Mouse (Mus musculus) liver, embryonic 15.5 days (tissue): ENCODE measurements at regions not wholly inside any gene's neighbourhood (a gene's known extent, or its start where the extent isn't known, plus 50 kb on each side); places are given as distances from the start of the nearest gene placed in this dataset.
"Not testable (repeated sequence)": the region's sequence is repeated elsewhere in the genome, so short reads cannot be mapped to it uniquely, and the experiment has no call there.

Experiments
- ATAC-seq: fragments of 200-750 bp; cut with Nextera tagmentation; 2 replicates; pipeline ENCODE4 v1.8.0; 2017; ENCODE audit warnings: moderate number of reproducible peaks, mild to moderate bottlenecking, moderate library complexity; ENCODE audit not compliant: insufficient read depth
- H3K27ac ChIP-seq: fragments of 300-500 bp; sonication (generic); replicated peaks from 2 replicates; pipeline ENCODE4 v1.5.1; 2015; ENCODE audit warnings: mild to moderate bottlenecking, inconsistent platforms
- H3K27me3 ChIP-seq: fragments of 300-500 bp; sonication (generic); 2 replicates; pipeline ENCODE4 v1.6.1; 2015; ENCODE audit warnings: mild to moderate bottlenecking, inconsistent platforms
- H3K36me3 ChIP-seq: fragments of 300-500 bp; sonication (generic); replicated peaks from 2 replicates; pipeline ENCODE4 v1.6.1; 2015; ENCODE audit warnings: moderate library complexity, mild to moderate bottlenecking, inconsistent platforms
- H3K4me1 ChIP-seq: fragments of 300-500 bp; sonication (generic); replicated peaks from 2 replicates; pipeline ENCODE4 v1.6.1; 2015; ENCODE audit warnings: inconsistent platforms
- H3K4me2 ChIP-seq: fragments of 300-500 bp; sonication (generic); 2 replicates; pipeline ENCODE4 v1.6.1; 2015; ENCODE audit warnings: moderate library complexity, mild to moderate bottlenecking, inconsistent platforms
- H3K4me3 ChIP-seq: fragments of 300-500 bp; sonication (generic); replicated peaks from 2 replicates; pipeline ENCODE4 v1.5.1; 2015; ENCODE audit warnings: mild to moderate bottlenecking, inconsistent platforms
- H3K9ac ChIP-seq: fragments of 300-500 bp; sonication (generic); 2 replicates; pipeline ENCODE4 v1.6.1; 2015; ENCODE audit warnings: moderate library complexity, mild to moderate bottlenecking, inconsistent platforms
- H3K9me3 ChIP-seq: fragments of 300-500 bp; sonication (generic); replicated peaks from 2 replicates; pipeline ENCODE4 v1.6.1; 2016; ENCODE audit warnings: inconsistent platforms
- WGBS: fragments of 180-500 bp; shearing (Covaris S2); methylation state at CpG from one replicate; pipeline ENCODE4 v1.1.7; 2015; ENCODE audit warnings: mixed read lengths; ENCODE audit not compliant: insufficient replicate concordance; 5-methylcytosine and 5-hydroxymethylcytosine counted together

DNA sequence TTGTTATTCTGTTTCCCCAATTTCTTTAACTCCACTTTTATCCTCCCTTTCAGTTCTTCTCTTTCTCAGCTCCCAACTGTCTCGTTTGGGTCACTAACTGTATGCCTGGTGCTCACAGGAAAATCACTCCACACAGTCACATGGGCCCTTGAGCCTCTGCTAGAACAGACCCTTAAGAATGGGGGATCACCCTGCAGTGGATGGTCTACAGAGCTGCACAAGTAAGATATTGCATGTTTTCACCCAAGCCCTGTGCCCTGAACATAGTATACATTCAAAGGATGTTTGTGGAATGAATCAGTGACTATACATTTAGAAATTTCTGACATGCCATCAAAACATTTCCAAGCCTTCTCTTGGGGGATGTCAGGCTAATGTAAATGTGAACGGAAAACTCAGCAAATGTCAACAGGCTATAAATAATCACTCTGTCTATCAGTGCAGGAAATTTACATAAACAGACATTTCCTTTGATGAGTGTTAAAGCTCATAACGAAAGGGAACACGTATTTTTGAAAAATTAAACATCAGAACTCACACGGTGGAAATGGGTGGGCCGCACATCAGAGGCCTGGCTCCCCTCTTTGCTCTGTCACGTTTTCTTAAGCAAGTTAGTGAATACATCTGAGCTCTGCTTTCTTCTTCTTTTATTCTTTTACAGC lies 297.4 kb downstream of the Samd5 start:
- no peak overlapping the region for H3K27ac ChIP-seq
- no peaks in the 10 kb centered on the region for H3K4me1 ChIP-seq
- H3K9ac ChIP-seq, result no peak overlapping the region
- no peaks in the 10 kb centered on the region for H3K36me3 ChIP-seq
- no peak overlapping the region for H3K4me3 ChIP-seq
- no peak for ATAC-seq
- no peaks in the 10 kb centered on the region for H3K27me3 ChIP-seq
- H3K9me3 ChIP-seq, result no peaks in the 10 kb centered on the region
- H3K4me2 ChIP-seq, result no peak overlapping the region
- 43% methylated on average over 7 of the region's 7 CpGs for WGBS

GRCm38 (mm10) chr10:9362306-9362865 lies 312.6 kb downstream of the Samd5 start:
- Histone ChIP-seq H3K9ac (no peak overlapping the region), H3K36me3 (no peaks in the 10 kb centered on the region), H3K9me3 (no peaks in the 10 kb centered on the region), H3K27me3 (no peaks in the 10 kb centered on the region), H3K27ac (no peak overlapping the region), H3K4me1 (no peaks in the 10 kb centered on the region), H3K4me2 (no peak overlapping the region), H3K4me3 (no peak overlapping the region)
- 31% methylated on average over 1 of the region's 1 CpGs for WGBS
- ATAC-seq, result no peak

- no peaks in the 10 kb centered on the region for H3K27me3 ChIP-seq
- no peaks in the 10 kb centered on the region for H3K36me3 ChIP-seq
- H3K4me1 ChIP-seq, result no peaks in the 10 kb centered on the region
- H3K4me3 ChIP-seq, result no peak overlapping the region
- H3K9ac ChIP-seq, result no peak overlapping the region
- no peak for ATAC-seq
- H3K4me2 ChIP-seq, result no peak overlapping the region
- no peak overlapping the region for H3K27ac ChIP-seq
- 84% methylated on average over 8 of the region's 8 CpGs for WGBS
- no peaks in the 10 kb centered on the region for H3K9me3 ChIP-seq
These were observed 336.7 kb downstream of the Samd5 start for GRCm38 (mm10) chr10:9338207-9338801.

- Histone ChIP-seq H3K9ac (no peak overlapping the region), H3K36me3 (no peaks in the 10 kb centered on the region), H3K4me1 (no peaks in the 10 kb centered on the region), H3K9me3 (no peaks in the 10 kb centered on the region), H3K27ac (no peak overlapping the region), H3K4me3 (no peak overlapping the region), H3K4me2 (no peak overlapping the region), H3K27me3 (no peaks in the 10 kb centered on the region)
- no peak for ATAC-seq
- WGBS, result 67% methylated on average over 10 of the region's 10 CpGs
These were observed 340.7 kb downstream of the Samd5 start for GRCm38 (mm10) chr10:9334245-9334845.

- H3K36me3 ChIP-seq, result no peaks in the 10 kb centered on the region
- H3K4me1 ChIP-seq, result no peaks in the 10 kb centered on the region
- H3K9me3 ChIP-seq, result no peaks in the 10 kb centered on the region
- H3K4me2 ChIP-seq, result no peak overlapping the region
- no peak overlapping the region for H3K4me3 ChIP-seq
- H3K9ac ChIP-seq, result no peak overlapping the region
- 49% methylated on average over 3 of the region's 3 CpGs for WGBS
- no peaks in the 10 kb centered on the region for H3K27me3 ChIP-seq
- ATAC-seq, result no peak
- H3K27ac ChIP-seq, result no peak overlapping the region
These were observed 343.3 kb downstream of the Samd5 start for GRCm38 (mm10) chr10:9331694-9332093.

GRCm38 (mm10) chr10:9328324-9328723 lies 346.7 kb downstream of the Samd5 start:
- no peaks in the 10 kb centered on the region for H3K4me1 ChIP-seq
- no peak for ATAC-seq
- H3K4me3 ChIP-seq, result no peak overlapping the region
- no peaks in the 10 kb centered on the region for H3K27me3 ChIP-seq
- 62% methylated on average over 4 of the region's 4 CpGs for WGBS
- H3K27ac ChIP-seq, result no peak overlapping the region
- no peaks in the 10 kb centered on the region for H3K9me3 ChIP-seq
- no peak overlapping the region for H3K9ac ChIP-seq
- no peak overlapping the region for H3K4me2 ChIP-seq
- H3K36me3 ChIP-seq, result no peaks in the 10 kb centered on the region

DNA sequence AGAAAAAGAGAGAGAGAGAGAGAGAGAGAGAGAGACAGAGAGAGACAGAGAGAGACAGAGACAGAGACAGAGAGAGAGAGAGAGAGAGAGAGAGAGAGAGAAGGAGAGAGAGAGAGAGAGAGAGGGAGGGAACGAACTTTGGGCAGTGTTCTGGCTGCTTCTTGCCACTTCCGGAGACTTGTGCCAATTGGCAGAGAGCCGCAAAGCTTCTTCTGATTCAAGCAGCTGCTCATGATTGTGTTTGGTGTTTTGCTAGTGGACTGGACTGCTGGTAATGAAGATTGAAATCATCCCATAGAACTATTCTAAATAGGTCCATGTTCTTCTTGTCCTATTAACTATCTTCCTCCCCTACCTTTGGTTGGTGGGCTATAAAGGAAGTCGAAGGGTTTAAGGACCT lies 347.1 kb downstream of the Samd5 start:
- 49% methylated on average over 4 of the region's 4 CpGs for WGBS
- not testable (repeated sequence) for H3K9me3 ChIP-seq

GRCm38 (mm10) chr10:9312326-9312725 lies 362.7 kb downstream of the Samd5 start:
- ATAC-seq, result no peak
- Histone ChIP-seq H3K27me3 (no peaks in the 10 kb centered on the region), H3K9ac (no peak overlapping the region), H3K27ac (no peak overlapping the region), H3K36me3 (no peaks in the 10 kb centered on the region), H3K4me3 (no peak overlapping the region), H3K4me1 (no peaks in the 10 kb centered on the region), H3K9me3 (no peaks in the 10 kb centered on the region), H3K4me2 (no peak overlapping the region)
- 57% methylated on average over 6 of the region's 6 CpGs for WGBS

More for the DNA sequence above, 347.1 kb downstream of the Samd5 start:
- not testable (repeated sequence) for H3K4me3 ChIP-seq, H3K36me3 ChIP-seq, H3K27me3 ChIP-seq, ATAC-seq, H3K4me2 ChIP-seq, H3K27ac ChIP-seq, H3K9ac ChIP-seq, H3K4me1 ChIP-seq

DNA sequence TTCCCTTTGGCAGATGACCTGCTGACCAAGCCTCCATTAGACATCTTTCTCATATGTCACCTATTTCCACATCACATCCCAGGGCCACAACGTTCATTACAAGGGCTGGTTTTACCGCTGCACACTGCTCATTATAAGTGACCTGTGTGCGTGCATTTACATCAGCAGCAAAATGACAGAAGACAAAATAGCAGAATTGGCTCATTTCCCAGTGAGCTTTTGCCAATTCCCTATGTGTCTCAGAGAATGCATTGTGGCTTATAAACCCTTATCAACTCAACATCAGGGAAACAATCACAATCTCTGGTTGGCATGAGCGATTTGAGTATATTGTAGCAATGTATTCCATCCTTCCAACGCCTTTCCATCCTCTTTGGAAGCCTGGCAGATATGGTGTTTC lies 364.7 kb downstream of the Samd5 start:
- Histone ChIP-seq H3K36me3 (no peaks in the 10 kb centered on the region), H3K27me3 (no peaks in the 10 kb centered on the region), H3K4me2 (no peak overlapping the region), H3K9me3 (no peaks in the 10 kb centered on the region), H3K27ac (no peak overlapping the region), H3K4me1 (no peaks in the 10 kb centered on the region), H3K4me3 (no peak overlapping the region), H3K9ac (no peak overlapping the region)
- WGBS, result 62% methylated on average over 5 of the region's 5 CpGs
- ATAC-seq, result no peak

DNA sequence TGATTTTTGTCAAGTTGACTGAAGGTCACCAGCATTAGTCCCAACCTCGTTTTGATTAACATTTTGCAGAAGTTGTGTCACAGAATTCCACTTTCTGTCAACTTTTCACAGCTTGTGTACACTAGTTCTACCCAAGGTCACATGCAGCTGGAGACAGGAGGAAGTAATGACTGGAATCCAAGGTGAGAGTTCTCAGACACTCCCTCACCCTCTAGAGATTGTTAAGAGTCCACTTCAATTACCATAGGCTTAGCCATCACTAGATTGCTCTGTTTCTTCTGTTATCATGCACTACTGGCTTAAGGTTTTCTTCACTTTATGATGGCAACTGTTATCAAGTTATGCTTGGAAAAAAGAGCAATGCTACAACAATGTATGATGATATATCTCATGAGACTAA lies 379.0 kb downstream of the Samd5 start:
- no peaks in the 10 kb centered on the region for H3K4me1 ChIP-seq
- no peaks in the 10 kb centered on the region for H3K27me3 ChIP-seq
- H3K4me2 ChIP-seq, result no peak overlapping the region
- no peak overlapping the region for H3K27ac ChIP-seq
- no peak for ATAC-seq
- H3K9me3 ChIP-seq, result no peaks in the 10 kb centered on the region
- 13% methylated on average over 1 of the region's 1 CpGs for WGBS
- no peaks in the 10 kb centered on the region for H3K36me3 ChIP-seq
- H3K4me3 ChIP-seq, result no peak overlapping the region
- no peak overlapping the region for H3K9ac ChIP-seq

- no peak overlapping the region for H3K4me2 ChIP-seq
- no peaks in the 10 kb centered on the region for H3K36me3 ChIP-seq
- H3K27me3 ChIP-seq, result no peaks in the 10 kb centered on the region
- no peaks in the 10 kb centered on the region for H3K4me1 ChIP-seq
- no peak for ATAC-seq
- 56% methylated on average over 1 of the region's 1 CpGs for WGBS
- no peak overlapping the region for H3K9ac ChIP-seq
- no peaks in the 10 kb centered on the region for H3K9me3 ChIP-seq
- H3K4me3 ChIP-seq, result no peak overlapping the region
- H3K27ac ChIP-seq, result no peak overlapping the region
These were observed 379.7 kb downstream of the Samd5 start for GRCm38 (mm10) chr10:9295269-9295668.
